Mouse (Mus musculus) left cerebral cortex, adult 8-10 months (tissue): ENCODE measurements around the gene Pakap. TPM values are rescaled to one million over a fixed set of nuclear protein-coding genes. Genes with fewer than 3 reads are reported as not detected.

Source experiments
- DNase-seq, 2 experiments: peaks; one replicate each; pipeline ENCODE4 v3.0.0; 2022; ENCODE audit warnings: low spot score in 2 of 2
- total RNA-seq, 4 experiments: library from RNA; stranded (reverse); gene quantifications; 2 replicates each; pipeline ENCODE4 v1.2.4; 2022

The Pakap gene
- total RNA-seq, 4 experiments from 2014 or later = 19.2 to 22.2 (median 20.2) TPM

- no peak for DNase-seq
These were observed 136.6 kb downstream of the Pakap start for GRCm38 (mm10) chr4:57704575-57704974.

GRCm38 (mm10) chr4:57715849-57716248 is 147.9 kb downstream of the Pakap start:
- DNase-seq = no peak

DNA sequence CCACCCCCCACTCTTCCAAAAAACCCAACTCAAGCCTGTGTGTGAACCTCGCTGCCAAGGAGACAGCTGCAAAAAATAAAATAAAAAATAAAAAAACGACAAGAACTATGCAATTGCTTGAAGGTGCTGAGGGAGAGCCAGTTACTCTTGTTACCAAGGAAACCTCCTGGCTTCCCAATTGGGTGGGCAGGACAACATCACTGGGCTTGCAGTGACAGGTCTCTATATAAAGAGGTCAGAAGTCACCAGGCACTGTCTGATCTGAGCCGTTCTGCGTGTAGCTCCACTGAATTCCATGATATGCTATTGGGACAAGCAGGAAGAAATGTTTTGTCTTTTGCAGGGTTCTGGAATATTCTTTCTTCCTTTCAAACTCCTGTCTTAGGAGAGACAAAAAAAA is 148.8 kb downstream of the Pakap start:
- DNase-seq = no peak

DNA sequence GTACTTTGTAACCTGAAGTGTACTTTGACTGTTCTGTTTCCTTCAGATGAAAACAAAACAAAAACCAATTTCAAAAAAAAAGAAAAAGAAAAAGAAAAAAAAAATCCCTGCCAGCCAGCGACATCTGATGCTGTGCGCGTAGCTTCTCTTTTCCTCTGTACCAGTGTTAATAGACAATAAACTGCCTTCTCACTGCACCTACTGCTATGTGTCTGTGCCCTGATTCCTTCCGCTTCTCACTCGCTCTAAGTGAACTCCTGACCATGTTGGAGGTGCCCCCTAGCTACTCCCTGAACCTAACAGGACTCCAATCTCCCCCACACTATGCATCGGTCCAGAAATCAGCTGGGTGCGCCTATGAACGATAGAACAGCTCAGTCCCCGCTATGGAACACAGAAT is 149.4 kb downstream of the Pakap start, which contains the start of gene Akap2:
Akap2 (plus strand) TSS at position 304 of the 400 bp plus-strand sequence.
- no peak for DNase-seq

DNA sequence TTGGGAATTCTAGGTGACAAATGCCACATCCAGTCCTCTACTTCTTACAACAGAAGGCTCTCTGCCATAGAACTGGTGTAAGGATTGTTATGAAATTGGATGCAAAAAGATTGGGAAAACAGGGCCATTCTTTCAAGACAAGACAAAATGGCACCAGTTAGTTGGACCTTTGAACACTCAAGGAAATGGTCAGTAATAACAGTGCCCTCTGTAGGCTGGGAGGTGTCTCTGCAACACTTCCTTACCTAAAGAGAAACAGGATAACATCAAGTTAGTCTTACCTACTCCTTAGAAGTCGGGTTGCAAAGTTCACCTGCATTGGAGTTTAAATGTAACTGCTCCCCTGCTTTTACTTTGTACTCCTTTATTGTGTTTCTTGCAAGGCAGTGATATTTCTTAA is 151.4 kb downstream of the Pakap start:
- no peak for DNase-seq

GRCm38 (mm10) chr4:57720869-57721361 is 152.9 kb downstream of the Pakap start:
- no peak for DNase-seq

- no peak for DNase-seq
These were observed 154.3 kb downstream of the Pakap start for GRCm38 (mm10) chr4:57722296-57722695.

GRCm38 (mm10) chr4:57723659-57724058 is 155.7 kb downstream of the Pakap start:
- no peak for DNase-seq

DNA sequence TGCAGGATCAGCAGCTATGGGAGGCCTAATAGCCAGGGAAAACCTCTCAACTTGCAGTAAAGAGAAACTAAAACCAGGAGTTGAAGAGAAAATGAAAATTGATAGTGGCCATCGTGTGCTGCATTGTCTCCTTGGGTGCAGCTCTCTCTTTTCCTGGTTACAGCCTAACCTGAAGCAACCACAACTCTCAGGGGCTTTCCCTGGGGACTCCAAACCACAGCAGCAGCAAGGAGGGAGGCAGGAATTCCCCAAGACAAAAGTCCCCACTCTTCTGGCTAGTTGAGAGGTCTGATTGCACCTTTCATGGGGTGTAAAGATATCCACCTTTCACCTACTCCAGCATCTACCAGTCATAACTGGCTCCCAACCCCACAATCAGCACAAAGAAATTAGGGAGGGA is 157.6 kb downstream of the Pakap start:
- DNase-seq = no peak

DNA sequence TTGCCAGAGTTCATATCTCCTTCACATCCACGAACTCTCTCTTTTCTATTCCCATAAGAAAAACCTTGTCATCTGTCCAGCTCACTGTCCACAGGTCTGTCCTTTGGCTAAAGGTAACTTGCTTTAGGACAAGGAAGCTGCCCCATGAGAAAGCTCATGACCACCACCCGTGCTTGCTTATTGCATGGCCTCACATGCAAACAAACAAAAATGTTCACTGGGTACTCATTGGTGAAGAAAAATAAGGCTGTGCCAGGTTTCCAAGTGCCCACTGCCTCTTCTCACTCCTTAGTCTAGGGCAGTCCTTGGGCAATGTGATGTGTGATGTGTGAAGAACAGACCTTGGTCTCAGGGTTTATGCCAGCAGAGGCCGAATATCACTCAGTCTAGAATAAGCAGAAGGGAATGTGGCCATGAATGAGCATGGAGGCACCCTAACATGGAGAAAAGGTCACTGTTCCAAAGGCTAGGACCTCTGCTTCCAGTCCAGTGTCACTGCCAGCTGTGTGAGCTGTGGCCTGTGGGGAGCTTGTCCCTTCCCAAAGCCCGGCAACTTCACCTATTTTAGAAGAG is 160.7 kb downstream of the Pakap start:
- DNase-seq = no peak

- no peak for DNase-seq
These were observed 162.1 kb downstream of the Pakap start for GRCm38 (mm10) chr4:57730047-57730446.

DNA sequence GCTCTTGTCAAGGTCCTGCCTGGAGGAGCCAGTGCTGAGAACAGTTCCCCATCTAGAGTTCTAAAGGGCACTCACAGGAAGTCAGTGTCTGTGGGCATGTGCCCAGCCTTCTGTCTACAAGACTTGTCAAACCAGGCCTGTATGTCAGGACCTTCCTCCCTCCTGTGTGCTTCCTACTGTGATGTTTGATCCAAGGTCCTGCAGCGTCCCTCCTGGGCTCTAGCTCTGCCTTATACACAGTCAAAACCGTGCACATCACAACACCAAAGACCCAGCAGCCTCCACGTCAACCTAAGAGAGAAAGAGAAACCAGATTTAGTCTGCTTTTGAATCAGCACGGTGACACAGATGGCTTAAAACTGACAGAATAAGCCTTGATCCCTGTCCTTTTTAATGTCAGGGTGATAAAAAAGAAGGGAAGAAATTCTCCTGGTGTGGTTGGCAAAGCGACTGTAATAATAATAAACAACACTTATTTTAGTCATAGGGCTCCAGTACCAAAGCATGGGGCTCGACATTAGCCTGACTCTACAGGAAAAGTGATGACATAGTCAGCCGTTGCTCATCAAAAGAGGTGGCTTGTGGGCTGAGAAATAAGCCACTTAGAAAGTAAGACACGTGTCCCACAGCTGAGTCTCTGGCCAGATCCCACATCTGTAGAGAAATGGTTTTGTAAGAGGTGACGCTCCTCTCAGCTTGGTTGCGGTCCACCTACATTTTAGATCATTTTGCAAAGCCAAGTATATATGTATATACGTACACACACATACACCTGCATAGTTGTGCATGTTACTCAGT is 163.0 kb downstream of the Pakap start:
- DNase-seq = no peak

GRCm38 (mm10) chr4:57732351-57732750 is 164.4 kb downstream of the Pakap start:
- no peak for DNase-seq

DNA sequence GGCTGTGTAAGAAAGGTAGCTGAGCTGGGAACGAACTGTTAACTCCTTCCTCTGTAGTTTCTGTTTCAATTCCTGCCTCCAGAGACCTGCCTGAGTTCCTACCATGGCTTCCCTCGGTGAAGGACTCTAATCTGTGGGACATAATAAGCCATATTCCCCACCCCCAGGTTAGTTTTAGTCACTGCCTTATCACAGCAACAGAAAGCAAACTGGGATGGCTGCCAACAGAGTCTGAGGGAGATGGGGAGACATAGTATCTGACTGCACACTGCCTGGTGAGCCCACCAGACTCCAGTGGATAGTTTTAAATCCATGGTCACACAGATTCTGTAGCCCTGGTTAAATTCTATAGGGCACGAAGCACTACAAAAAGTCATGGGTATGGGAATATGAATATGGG is 165.5 kb downstream of the Pakap start:
- no peak for DNase-seq

GRCm38 (mm10) chr4:57735426-57735825 is 167.4 kb downstream of the Pakap start:
- DNase-seq = no peak

DNA sequence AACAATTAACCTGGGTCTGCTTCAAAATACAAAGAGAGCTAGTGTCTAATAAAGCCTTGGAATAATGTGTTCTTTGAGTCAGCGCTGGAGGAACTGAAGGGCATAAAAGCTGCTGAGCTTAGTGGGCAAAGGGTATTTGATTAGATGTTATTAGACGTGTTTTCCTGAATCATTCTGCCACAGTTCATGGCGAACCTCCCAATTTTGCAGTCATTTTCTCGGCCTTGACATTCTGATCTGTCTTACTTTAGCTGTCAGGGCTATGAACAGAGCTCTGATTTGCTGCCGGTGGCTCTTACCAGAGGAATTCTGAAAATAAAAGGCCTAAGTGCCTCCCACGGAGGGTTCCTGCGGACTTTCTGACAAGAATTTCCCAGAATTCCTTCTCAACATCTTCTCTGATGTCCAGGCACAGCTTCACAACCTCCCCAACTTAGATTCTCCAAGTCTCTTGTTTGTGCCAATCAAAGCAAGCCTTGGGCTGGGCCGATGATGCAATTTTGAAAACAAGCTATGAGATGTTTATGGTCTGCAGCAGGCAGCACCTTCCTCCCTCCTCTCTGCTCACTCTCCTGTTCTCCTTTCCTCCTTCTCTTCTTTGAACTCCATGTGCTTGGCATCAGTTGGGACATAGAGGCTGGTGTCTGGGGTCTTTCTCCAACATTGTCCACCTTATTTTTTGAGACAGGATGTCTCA is 171.0 kb downstream of the Pakap start:
- no peak for DNase-seq

DNA sequence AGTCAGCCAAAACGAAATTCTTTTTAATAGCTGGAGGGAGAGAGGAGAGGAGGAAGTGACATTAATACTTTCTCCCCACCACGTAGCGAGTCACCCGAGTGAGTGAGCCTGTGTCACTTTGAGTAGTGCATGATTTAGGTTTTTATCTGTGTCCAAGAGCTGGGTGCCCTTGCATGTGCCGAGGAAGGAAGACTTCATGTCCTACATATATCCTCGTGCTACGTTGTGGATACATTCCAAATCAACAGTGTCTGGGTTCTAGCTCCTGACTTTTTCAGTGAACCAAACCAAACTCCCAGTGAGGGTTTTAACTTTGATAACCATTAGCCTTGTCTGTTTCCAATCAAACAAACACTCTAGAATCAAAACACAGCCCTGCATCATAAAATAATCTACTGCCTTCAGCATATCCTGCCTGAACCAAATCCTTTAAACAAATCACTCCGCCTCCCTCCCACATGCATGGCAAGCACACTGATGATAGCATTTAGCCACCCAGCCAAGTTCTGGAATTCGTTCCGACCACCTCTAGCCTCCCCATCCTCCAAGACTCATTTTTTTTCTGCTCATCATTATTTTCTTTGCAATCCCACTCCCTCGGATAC is 175.4 kb downstream of the Pakap start:
- no peak for DNase-seq

GRCm38 (mm10) chr4:57750651-57751050 is 182.7 kb downstream of the Pakap start:
- no peak for DNase-seq

GRCm38 (mm10) chr4:57751054-57751453 is 183.1 kb downstream of the Pakap start:
- DNase-seq = no peak

DNA sequence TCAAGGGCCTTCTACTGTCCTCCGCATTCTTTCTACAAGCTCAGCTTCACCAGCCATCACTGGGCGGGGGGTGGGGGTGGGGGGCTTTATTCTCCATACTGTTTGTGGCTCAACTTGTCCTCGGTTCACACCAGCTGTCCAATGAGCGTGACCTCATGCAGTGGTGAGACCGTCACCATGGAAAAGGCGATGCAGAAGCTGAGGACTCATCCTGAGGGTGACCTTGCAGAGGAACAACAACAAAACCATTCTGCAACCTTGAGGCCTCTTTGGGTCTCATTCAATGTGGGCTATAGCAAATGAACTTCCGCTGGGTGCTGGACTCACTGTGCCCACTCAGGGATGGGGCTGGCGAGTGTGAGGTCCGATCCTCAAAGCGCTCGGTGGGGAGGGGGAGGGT is 183.6 kb downstream of the Pakap start:
- no peak for DNase-seq

- DNase-seq = no peak
These were observed 187.1 kb downstream of the Pakap start for GRCm38 (mm10) chr4:57755085-57755484.

DNA sequence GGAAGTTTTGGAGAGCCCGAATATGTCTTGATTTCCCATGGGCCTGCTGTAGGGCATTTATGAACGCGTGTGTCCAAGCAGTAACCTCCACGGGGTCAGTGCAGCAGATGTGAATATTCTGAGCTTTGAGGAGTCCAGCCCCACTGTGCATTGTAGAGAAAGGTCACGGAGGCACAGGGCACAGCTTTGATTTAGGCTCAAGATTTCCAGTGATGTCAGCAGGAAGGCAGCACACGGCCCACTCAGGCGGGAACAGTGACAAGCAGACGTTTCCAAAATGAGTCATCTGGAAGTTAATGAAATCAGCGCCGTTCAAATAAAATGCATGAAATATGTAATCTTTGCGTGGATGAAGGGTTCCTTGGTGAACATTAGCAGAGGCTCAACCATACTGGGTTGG is 190.0 kb downstream of the Pakap start:
- no peak for DNase-seq
